Mouse (Mus musculus) embryonic fibroblast, embryonic 13.5 days (primary cell): ENCODE measurements around the gene C1qtnf4. TPM values are rescaled to one million over a fixed set of nuclear protein-coding genes. Genes with fewer than 3 reads are reported as not detected.

ENCODE experiments used
- H3K27ac ChIP-seq: 2 replicates; pipeline ENCODE4 v1.5.1; 2012; ENCODE audit warnings: low read length, control low read depth, inconsistent platforms; ENCODE audit not compliant: insufficient read depth
- H3K4me1 ChIP-seq: 2 replicates; pipeline ENCODE4 v1.6.1; 2011; ENCODE audit warnings: low read length; ENCODE audit not compliant: control insufficient read depth, insufficient read depth
- H3K4me3 ChIP-seq: 2 replicates; pipeline ENCODE4 v1.5.1; 2011; ENCODE audit warnings: mild to moderate bottlenecking, control low read depth, low read length; ENCODE audit not compliant: insufficient read depth
- CTCF ChIP-seq: IDR thresholded peaks from 2 replicates; pipeline ENCODE4 v1.5.1; 2011; ENCODE audit warnings: mild to moderate bottlenecking, control low read depth, low read length, moderate library complexity, borderline replicate concordance; ENCODE audit not compliant: insufficient read depth
- POLR2A ChIP-seq: IDR thresholded peaks from 2 replicates; pipeline ENCODE4 v1.6.1; 2011; ENCODE audit warnings: low read depth, mild to moderate bottlenecking, control low read depth, low read length, moderate library complexity
- polyA plus RNA-seq: library from polyadenylated mRNA; stranded (reverse); fragments of >200 nt; gene quantifications from 2 replicates; pipeline ENCODE4 v1.2.4, GENCODE M21; 2011; ENCODE audit warnings: low read depth; ENCODE audit not compliant: missing spikeins, insufficient read length

Gene C1qtnf4
- polyA plus RNA-seq, 1 experiment = 0.81 TPM

GRCm38 (mm10) chr2:90904856-90905224, 19.2 kb downstream of the C1qtnf4 start:
- Histone ChIP-seq H3K4me1 (peaks cover 3% of the 10 kb centered on the region; the same call in 1 of the 2 replicates), H3K27ac (no peak overlapping the region), H3K4me3 (peak overlapping the region; percentile 93)
- TF ChIP-seq POLR2A (no peak), CTCF (no peak)

DNA sequence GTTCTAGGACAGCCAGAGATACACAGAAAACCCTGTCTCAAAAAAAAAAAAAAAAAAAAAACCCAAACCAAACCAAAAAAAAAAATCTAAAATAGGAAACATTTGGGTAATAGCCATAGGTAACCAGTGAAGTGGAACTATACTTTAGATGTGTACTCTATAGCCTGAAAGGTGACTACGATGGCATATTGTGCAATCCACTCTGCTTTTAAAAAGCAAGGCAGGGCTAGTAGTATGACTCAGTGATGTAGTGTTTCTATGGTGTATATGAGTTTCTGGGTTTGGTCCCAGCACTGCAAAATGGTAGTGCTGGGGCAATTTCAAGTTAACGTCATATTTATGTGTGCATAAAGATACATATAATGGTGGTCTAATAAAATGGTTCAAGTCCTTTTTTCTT, 21.1 kb downstream of the C1qtnf4 start:
- TF ChIP-seq CTCF = no peak
- no peak for TF ChIP-seq POLR2A
- Histone ChIP-seq H3K4me1 (peaks cover 3% of the 10 kb centered on the region; the same call in 1 of the 2 replicates), H3K4me3 (no peak overlapping the region), H3K27ac (no peak overlapping the region)

DNA sequence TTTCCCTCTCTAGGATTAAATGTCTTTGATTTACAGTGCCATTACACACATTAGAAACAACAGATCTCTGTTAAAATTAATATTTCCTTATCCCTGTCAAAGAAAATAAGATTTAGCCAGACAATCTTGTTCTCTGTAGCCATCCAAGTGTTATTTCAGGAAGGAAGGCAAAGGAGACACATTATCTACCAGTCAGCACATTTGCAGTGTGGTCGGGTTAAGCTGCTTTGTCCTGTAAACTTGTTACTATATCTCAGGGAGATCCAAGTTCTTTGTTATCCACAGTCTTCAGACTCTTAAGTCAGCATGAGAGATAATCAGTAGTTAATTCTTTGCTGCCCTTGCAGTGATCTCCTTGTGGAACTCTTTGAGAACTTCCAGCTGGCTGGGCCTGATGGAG, 25.2 kb downstream of the C1qtnf4 start:
- H3K4me3 ChIP-seq = no peak overlapping the region
- TF ChIP-seq POLR2A = no peak
- no peak for TF ChIP-seq CTCF
- peaks cover 7% of the 10 kb centered on the region for H3K4me1 ChIP-seq
- H3K27ac ChIP-seq = no peak overlapping the region

DNA sequence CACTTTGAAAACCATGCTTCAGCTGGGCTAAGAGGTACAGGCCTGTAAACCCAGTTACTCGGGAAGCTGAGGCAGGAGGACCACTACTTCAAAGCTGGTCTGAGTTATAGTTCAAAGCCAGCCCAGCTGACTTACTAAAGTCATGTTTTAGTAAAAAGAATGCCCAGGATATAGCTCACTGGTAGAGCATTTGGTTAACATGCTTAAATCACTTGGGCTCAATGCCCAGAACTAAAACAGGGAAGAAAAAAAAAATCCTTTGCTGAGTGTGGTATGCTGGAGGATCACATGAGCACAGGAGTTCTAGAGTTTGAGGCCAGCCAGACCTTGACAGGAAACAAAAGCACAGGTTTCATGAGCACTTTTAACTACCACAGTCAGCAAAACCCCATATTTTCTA, 26.0 kb downstream of the C1qtnf4 start:
- no peak overlapping the region for H3K4me3 ChIP-seq
- H3K27ac ChIP-seq = no peak overlapping the region
- peaks cover 8% of the 10 kb centered on the region for H3K4me1 ChIP-seq
- TF ChIP-seq CTCF (no peak), POLR2A (no peak)

DNA sequence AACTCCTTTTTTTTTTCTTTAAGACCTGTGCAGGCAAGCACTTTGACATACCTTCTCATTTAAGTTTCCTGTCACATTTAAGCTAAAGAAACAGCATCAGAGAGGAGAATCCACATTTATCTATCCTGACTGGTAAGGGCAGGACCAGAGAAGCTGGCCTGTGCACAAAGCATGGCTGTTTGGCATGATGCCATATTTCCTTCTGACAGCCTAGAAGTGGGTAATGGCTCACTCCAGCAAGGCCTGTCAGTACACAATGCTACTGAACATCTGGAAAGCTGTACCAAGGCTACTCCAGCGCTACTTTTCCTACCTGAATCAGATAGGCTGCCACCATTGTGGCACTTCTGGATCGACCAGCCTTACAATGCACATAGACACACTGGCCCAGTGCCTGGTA, 28.0 kb downstream of the C1qtnf4 start:
- Histone ChIP-seq H3K27ac (no peak overlapping the region), H3K4me3 (no peak overlapping the region), H3K4me1 (peaks cover 12% of the 10 kb centered on the region)
- TF ChIP-seq POLR2A = no peak
- TF ChIP-seq CTCF = no peak

DNA sequence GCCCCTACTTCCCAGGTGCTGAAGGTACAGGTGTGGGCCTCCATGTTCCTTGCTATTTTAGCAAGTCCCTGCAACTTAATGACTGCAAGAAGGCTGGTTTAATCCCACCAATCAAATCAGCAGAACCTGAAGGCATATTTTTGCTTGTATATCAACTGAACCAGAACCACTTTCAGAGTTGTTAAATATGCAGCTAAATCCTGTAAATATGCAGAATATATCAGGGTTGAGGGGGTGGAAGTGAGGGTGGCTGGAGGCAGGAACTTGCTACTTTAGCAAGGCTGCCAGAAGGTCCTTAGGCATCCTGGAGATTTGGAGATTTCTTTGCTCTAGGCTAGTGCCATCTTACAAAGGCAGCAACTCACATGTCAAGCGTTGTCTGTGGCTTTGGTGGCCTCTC, 29.9 kb downstream of the C1qtnf4 start:
- Histone ChIP-seq H3K27ac (no peak overlapping the region), H3K4me3 (peak overlapping the region; percentile 83; the same call in 1 of the 2 replicates), H3K4me1 (peaks cover 12% of the 10 kb centered on the region)
- TF ChIP-seq POLR2A = no peak
- TF ChIP-seq CTCF = no peak

DNA sequence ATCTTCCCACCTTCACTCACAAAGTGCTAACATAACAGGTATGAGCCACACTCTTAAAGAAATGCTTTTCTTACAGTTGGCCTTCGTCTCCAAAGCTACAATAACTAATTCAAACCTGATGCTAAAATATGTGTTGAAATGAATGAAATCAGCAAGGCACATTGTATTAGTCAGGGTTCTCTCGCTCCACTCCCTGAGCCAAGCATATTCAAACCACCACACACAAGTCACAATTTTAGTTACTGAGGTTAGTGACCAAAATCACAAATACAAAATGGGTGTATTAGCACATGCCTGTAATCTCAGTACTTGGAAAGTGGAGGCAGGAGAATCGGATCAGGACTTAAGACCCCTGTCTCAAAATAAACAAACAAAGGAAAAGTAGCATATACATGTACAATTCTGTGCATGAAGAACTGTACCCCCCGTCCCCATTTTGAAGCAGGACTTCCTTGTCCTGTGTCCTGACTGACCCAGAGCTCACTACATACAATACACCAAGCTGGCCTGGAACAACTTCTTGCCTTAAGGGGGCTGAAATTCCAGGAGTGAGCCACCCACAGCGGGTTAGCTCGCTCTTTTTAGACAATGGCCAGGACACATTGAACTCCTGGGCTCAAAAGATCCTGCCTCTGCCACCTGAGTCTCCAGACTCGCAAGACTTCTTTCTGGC, 31.0 kb downstream of the C1qtnf4 start:
- Histone ChIP-seq H3K27ac (peak overlapping the region; percentile 67), H3K4me3 (peak overlapping the region; percentile 83), H3K4me1 (peaks cover 12% of the 10 kb centered on the region)
- TF ChIP-seq CTCF = no peak
- TF ChIP-seq POLR2A = peak; percentile 43; the same call in 1 of the 2 replicates

DNA sequence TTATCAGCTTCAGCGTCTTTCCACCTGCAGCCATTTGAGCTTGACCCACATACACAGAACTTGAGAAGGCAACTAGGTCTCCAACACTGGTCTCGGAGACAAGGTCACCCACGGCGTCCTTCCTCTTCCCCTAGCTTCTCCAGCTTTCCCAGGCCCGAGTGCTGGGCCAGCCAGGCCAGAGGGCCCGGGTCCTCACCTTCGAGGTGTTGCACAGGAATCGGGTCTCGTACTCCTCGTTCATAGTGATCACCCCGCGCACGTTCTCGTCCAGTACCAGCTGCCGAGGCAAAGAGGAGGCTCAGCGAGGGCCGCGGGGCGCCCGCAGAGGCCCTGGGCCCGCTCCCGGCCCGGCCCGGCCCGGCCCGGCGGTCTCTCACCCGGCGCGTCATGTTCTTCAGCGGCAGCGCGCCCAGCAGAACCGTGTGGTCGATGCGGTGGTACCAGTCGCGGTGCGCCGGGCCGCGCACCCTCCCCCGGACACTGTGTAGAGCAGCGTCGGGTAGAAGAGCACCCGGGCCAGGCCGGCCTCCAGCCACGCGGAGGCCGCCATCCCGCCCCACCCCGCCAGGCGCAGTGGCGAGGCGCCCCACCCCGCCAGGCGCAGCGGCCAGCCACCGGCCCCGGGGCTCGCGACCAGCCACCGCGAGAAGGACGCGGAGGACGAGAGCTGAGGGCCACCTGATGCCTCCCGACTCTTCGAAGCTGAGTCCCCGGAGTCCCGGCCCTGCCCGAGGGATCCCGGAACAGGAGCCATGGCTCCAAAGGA, 31.8 kb downstream of the C1qtnf4 start:
- Histone ChIP-seq H3K4me1 (peaks cover 12% of the 10 kb centered on the region), H3K4me3 (peak overlapping the region; percentile 83), H3K27ac (peak overlapping the region; percentile 67)
- no peak for TF ChIP-seq CTCF
- TF ChIP-seq POLR2A = peak; percentile 61; the same call in 1 of the 2 replicates

- Histone ChIP-seq H3K4me3 (peak overlapping the region; percentile 83), H3K27ac (peak overlapping the region; percentile 67), H3K4me1 (peaks cover 12% of the 10 kb centered on the region)
- TF ChIP-seq CTCF (no peak), POLR2A (no peak; the same call in 1 of the 2 replicates)
These were observed 32.5 kb downstream of the C1qtnf4 start for GRCm38 (mm10) chr2:90917999-90918698.

GRCm38 (mm10) chr2:90921178-90921577, 35.5 kb downstream of the C1qtnf4 start:
- H3K27ac ChIP-seq = peak overlapping the region; percentile 63
- peaks cover 8% of the 10 kb centered on the region for H3K4me1 ChIP-seq
- H3K4me3 ChIP-seq = no peak overlapping the region
- TF ChIP-seq POLR2A = 0 out of 2 replicates have a peak, but pooled peaks have one; percentile 4
- TF ChIP-seq CTCF = no peak
